Mouse (Mus musculus): ENCODE results near the gene Olfr970. TPM values are rescaled to one million over a fixed set of nuclear protein-coding genes. Genes with fewer than 3 reads are reported as not detected.
"Not testable (repeated sequence)": the region's sequence is repeated elsewhere in the genome, so short reads cannot be mapped to it uniquely, and the experiment has no call there.

Gene Olfr970
- polyA plus RNA-seq (2012): not detected in 2 replicates

DNA sequence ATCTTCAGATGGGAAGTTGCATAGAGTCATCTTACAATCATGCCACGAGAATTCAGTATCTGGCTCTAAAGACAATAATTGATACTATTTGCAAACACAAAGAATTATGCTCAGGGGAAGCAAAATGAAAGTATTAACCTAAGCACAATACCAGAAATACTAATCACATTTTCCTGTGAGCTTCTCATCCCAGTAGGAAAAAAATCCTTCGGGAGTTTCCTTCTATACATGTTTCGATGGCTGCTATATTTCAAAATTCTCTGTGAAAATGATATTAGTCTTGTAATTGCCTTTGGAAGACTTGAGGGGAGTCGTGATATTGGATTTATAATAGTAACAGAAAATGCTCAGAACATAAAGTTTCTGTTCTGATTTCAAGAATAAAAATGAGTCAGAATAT is at the start of gene Olfr970:
TSS of gene Olfr970 (plus strand) at position 301 of the 400 bp plus-strand sequence.
- no peak for TF ChIP-seq GATA1 (IDR thresholded peaks at IDR 0.05; ENCODE audit: low read length)

DNA sequence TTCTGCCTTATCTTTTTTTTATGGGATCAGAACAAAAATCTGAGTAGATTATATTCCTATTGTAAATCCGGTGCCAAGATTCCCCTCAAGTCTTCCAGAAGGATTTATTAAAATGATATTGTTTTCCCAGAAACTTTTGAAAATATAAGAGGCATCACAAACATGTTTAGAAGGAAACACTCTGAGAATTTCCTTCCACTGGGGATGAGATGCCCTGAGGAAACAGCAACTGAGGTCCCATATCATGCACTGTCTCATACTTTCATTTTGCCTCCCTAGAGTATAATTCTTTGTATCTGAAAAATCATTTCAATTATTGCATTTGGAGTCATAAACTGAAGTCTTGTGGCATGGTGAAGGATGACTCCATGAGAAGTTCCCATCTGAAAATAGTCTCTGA is 25.5 kb upstream of the Olfr970 start, which contains the start of gene Olfr968:
TSS of gene Olfr968 (minus strand) at position 101 of the 400 bp plus-strand sequence.
- TF ChIP-seq GATA1 (IDR thresholded peaks at IDR 0.05; ENCODE audit: low read length): no peak

DNA sequence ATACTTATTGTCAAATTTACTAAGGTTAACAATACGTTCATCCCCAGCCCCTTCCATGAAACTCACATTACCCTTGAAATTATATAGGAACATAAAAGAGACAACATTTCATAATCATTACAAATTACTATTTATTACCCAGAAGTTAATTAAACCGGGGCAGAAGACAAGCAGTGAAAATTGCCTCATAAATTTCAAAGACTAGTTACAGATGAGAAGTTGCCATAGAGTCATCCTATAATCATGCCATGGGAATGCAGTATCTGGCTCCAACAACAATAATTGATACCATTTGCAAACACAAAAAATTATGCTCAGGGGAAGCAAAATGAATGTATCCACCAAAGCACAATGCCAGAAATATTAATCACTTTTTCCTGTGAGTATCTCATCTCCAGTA is 18.1 kb upstream of the Olfr970 start, which contains the start of gene Olfr969:
TSS of gene Olfr969 (plus strand) at position 388 of the 400 bp plus-strand sequence.
- no peak for TF ChIP-seq GATA1 (IDR thresholded peaks at IDR 0.05; ENCODE audit: low read length)

DNA sequence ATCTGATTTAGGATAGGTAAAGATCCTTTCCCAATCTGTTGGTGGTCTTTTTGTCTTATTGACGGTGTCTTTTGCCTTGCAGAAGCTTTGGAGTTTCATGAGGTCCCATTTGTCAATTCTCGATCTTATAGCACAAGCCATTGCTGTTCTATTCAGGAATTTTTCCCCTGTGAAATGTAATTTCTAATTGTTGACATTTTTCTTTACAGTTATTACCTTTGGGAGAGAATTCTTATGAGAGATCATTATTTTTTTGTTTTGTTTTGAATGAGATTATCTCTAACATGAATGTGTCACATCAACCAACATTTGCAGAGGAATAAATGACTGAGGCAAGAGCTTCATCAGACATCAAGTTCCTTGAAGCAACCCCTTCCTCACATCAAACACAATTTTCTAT is 27.9 kb downstream of the Olfr970 start, which contains the start of gene Olfr971:
TSS of gene Olfr971 (plus strand) at position 301 of the 400 bp plus-strand sequence.
- not testable (repeated sequence) for TF ChIP-seq GATA1 (IDR thresholded peaks at IDR 0.05; ENCODE audit: low read length)

DNA sequence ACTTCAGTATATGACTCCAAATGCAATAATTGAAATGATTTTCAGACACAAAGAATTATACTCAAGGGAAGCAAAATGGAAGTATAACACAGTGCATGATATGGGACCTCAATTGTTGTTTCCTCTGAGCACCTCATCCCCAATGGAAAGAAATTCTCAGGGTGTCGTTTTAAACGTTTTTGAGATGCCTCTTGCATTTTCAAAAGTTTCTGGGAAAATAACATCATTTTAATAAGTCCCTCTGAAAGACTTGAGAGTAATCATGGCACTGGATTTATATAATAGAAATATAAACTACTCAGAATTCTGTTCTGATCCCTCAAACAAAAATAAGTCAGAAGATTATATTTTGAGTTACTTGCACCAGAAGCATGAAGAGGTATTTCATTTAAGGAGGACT is 57.5 kb downstream of the Olfr970 start, which contains the start of gene Olfr972:
TSS of gene Olfr972 (plus strand) at position 301 of the 400 bp plus-strand sequence.
- no peak for TF ChIP-seq GATA1 (IDR thresholded peaks at IDR 0.05; ENCODE audit: low read length)

Other genes with a start within 250 kb of the Olfr970 start
- not detected in 2 replicates for gene Olfr959, start 233.3 kb upstream of the Olfr970 start, polyA plus RNA-seq (2012)
- not detected in 2 replicates for gene AW551984, start 204.5 kb upstream of the Olfr970 start, polyA plus RNA-seq (2012)
- not detected in 2 replicates for gene Olfr148, start 198.2 kb upstream of the Olfr970 start, polyA plus RNA-seq (2012)
- gene Olfr960, start 187.5 kb upstream of the Olfr970 start, polyA plus RNA-seq (2012): not detected in 2 replicates
- gene Olfr961, start 163.8 kb upstream of the Olfr970 start, polyA plus RNA-seq (2012): not detected in 2 replicates
- not detected in 2 replicates for gene Olfr963, start 141.7 kb upstream of the Olfr970 start, polyA plus RNA-seq (2012)
- not detected in 2 replicates for gene Olfr149, start 101.7 kb upstream of the Olfr970 start, polyA plus RNA-seq (2012)
- gene Olfr965, start 97.5 kb upstream of the Olfr970 start, polyA plus RNA-seq (2012): not detected in 2 replicates
- gene Olfr150, start 77.9 kb upstream of the Olfr970 start, polyA plus RNA-seq (2012): not detected in 2 replicates
- not detected in 2 replicates for gene Olfr967, start 62.6 kb upstream of the Olfr970 start, polyA plus RNA-seq (2012)
- not detected in 2 replicates for gene Olfr968, start 25.6 kb upstream of the Olfr970 start, polyA plus RNA-seq (2012)
- not detected in 2 replicates for gene Olfr969, start 17.9 kb upstream of the Olfr970 start, polyA plus RNA-seq (2012)
- gene Olfr971, start 28.0 kb downstream of the Olfr970 start, polyA plus RNA-seq (2012): not detected in 2 replicates
- gene Olfr972, start 57.6 kb downstream of the Olfr970 start, polyA plus RNA-seq (2012): not detected in 2 replicates
- gene Olfr229, start 98.5 kb downstream of the Olfr970 start, polyA plus RNA-seq (2012): not detected in 2 replicates
- gene Olfr974, start 128.6 kb downstream of the Olfr970 start, polyA plus RNA-seq (2012): not detected in 2 replicates
- not detected in 2 replicates for gene Olfr975, start 143.2 kb downstream of the Olfr970 start, polyA plus RNA-seq (2012)
- gene Olfr976, start 152.3 kb downstream of the Olfr970 start, polyA plus RNA-seq (2012): not detected in 2 replicates
- gene Olfr978, start 183.3 kb downstream of the Olfr970 start, polyA plus RNA-seq (2012): not detected in 2 replicates
- gene Olfr979, start 194.6 kb downstream of the Olfr970 start, polyA plus RNA-seq (2012): not detected in 2 replicates
- not detected in 2 replicates for gene Olfr980, start 200.7 kb downstream of the Olfr970 start, polyA plus RNA-seq (2012)
- gene Olfr981, start 212.6 kb downstream of the Olfr970 start, polyA plus RNA-seq (2012): not detected in 2 replicates